Mouse (Mus musculus) neural tube, embryonic 15.5 days (tissue): Measurements from ENCODE around the gene Serpinb1c. TPM values are rescaled to one million over a fixed set of nuclear protein-coding genes. Genes with fewer than 3 reads are reported as not detected.

ENCODE experiments used
- ATAC-seq: fragments of 200-750 bp; cut with Nextera tagmentation; 2 replicates; pipeline ENCODE4 v1.8.0; 2017; ENCODE audit warnings: mild to moderate bottlenecking, moderate TSS enrichment, moderate library complexity; ENCODE audit not compliant: low FRiP score
- H3K27ac ChIP-seq: fragments of 300-500 bp; sonication (generic); replicated peaks from 2 replicates; pipeline ENCODE4 v1.5.1; 2015; ENCODE audit warnings: mild to moderate bottlenecking, inconsistent platforms
- H3K27me3 ChIP-seq: fragments of 300-500 bp; sonication (generic); replicated peaks from 2 replicates; pipeline ENCODE4 v1.6.1; 2015; ENCODE audit warnings: inconsistent platforms
- H3K36me3 ChIP-seq: fragments of 300-500 bp; sonication (generic); 2 replicates; pipeline ENCODE4 v1.6.1; 2015; ENCODE audit warnings: inconsistent platforms
- H3K4me1 ChIP-seq: fragments of 300-500 bp; sonication (generic); 2 replicates; pipeline ENCODE4 v1.6.1; 2015; ENCODE audit warnings: inconsistent platforms
- H3K4me2 ChIP-seq: fragments of 300-500 bp; sonication (generic); 2 replicates; pipeline ENCODE4 v1.6.1; 2015; ENCODE audit warnings: inconsistent platforms, mild to moderate bottlenecking, moderate library complexity
- H3K4me3 ChIP-seq: fragments of 300-500 bp; sonication (generic); replicated peaks from 2 replicates; pipeline ENCODE4 v1.5.1; 2015; ENCODE audit warnings: mild to moderate bottlenecking, inconsistent platforms
- H3K9ac ChIP-seq: fragments of 300-500 bp; sonication (generic); replicated peaks from 2 replicates; pipeline ENCODE4 v1.6.1; 2015; ENCODE audit warnings: mild to moderate bottlenecking, inconsistent platforms
- H3K9me3 ChIP-seq: fragments of 300-500 bp; sonication (generic); replicated peaks from 2 replicates; pipeline ENCODE4 v1.6.1; 2016; ENCODE audit warnings: inconsistent platforms
- WGBS: fragments of 180-500 bp; shearing (Covaris S2); methylation state at CpG from one replicate; pipeline ENCODE4 v1.1.7; 2015; ENCODE audit warnings: mixed read lengths; 5-methylcytosine and 5-hydroxymethylcytosine counted together
- polyA plus RNA-seq: library from polyadenylated mRNA; unstranded; fragments of >200 nt; fragmentation: Nextera tagmentation; extraction: Ambion mirVana; gene quantifications from 2 replicates; pipeline ENCODE4 v1.2.1, GENCODE M21; 2015

Gene Serpinb1c
- polyA plus RNA-seq, 1 experiment from 2014 or later: 0.20 TPM

DNA sequence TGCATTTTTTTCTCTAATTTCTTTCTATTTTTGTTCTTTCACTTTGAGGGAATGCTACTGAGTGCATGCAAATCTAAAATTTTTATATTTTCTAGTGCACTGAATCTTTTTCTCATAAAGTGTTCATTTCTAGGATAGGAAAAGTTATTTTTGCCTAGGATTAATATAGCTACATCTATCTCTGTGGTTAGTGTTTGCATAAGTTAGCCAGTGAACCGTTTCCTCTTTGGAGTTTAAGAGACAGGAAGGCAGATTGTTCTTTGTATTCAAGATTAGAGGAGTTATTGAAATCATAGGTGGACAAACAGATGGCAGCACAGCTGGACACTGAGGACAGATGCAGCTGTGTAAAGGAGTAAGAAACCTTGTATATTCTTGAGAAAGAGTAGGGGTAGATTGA is 58.7 kb downstream of the Serpinb1c start:
- ATAC-seq: no peak

DNA sequence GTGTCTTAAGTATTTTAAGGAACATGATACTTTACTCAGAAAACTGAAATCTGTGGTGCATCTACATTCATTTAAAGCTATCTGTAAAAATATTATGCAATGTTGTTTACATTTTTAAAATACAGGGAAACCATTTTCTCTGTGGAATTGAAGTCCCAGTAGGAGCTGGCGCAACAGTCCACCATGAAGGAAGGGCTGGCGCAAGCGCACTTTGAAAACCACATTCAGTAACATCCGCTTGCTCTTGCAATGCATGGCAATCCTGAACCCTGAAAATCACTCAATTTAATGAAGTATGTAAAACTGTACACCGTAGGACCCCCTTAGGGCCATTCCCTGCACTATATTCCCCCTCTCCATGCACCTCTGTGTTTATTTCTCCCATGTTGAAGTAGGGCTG is 63.5 kb downstream of the Serpinb1c start:
- no peaks in the 10 kb centered on the region for H3K36me3 ChIP-seq
- no peak overlapping the region for H3K4me3 ChIP-seq
- H3K4me2 ChIP-seq: no peak overlapping the region
- ATAC-seq: no peak
- no peak overlapping the region for H3K27ac ChIP-seq
- no peaks in the 10 kb centered on the region for H3K9me3 ChIP-seq
- H3K27me3 ChIP-seq: no peaks in the 10 kb centered on the region
- 94% methylated on average over 5 of the region's 5 CpGs for WGBS
- no peak overlapping the region for H3K9ac ChIP-seq
- H3K4me1 ChIP-seq: 0 out of 2 replicates have a peak, but pooled peaks cover 4% of the 10 kb centered on the region

More for the DNA sequence above, 58.7 kb downstream of the Serpinb1c start:
- 53% methylated on average over 1 of the region's 1 CpGs for WGBS
- no peak overlapping the region for H3K9ac ChIP-seq
- no peak overlapping the region for H3K4me3 ChIP-seq
- H3K27me3 ChIP-seq: no peaks in the 10 kb centered on the region
- no peak overlapping the region for H3K4me2 ChIP-seq
- H3K27ac ChIP-seq: no peak overlapping the region
- H3K4me1 ChIP-seq: no peaks in the 10 kb centered on the region
- H3K36me3 ChIP-seq: no peaks in the 10 kb centered on the region
- no peaks in the 10 kb centered on the region for H3K9me3 ChIP-seq

DNA sequence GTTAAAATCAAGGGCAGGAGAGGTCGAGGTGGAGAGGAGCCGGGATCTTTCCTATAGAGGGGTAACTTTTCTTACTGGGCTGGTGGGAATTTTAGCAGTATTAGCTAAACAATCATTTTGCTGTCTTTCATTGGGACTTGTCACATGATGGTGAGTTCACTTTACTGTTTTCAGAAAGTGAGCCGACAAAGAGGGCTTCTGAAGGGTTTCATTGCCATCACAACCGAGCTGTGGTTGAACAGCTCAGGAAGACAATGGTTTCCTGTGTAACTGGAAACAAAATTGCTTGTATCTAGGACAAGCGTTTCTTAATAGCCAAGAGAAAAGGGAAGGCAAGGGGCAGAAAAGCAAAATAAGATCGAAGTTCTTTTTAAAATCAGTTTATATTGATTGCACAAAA is 64.8 kb downstream of the Serpinb1c start:
- H3K27me3 ChIP-seq: no peaks in the 10 kb centered on the region
- no peaks in the 10 kb centered on the region for H3K9me3 ChIP-seq
- H3K27ac ChIP-seq: no peak overlapping the region
- H3K9ac ChIP-seq: no peak overlapping the region
- no peak overlapping the region for H3K4me2 ChIP-seq
- 0 out of 2 replicates have a peak, but pooled peaks cover 4% of the 10 kb centered on the region for H3K4me1 ChIP-seq
- H3K4me3 ChIP-seq: no peak overlapping the region
- 75% methylated on average over 6 of the region's 6 CpGs for WGBS
- no peaks in the 10 kb centered on the region for H3K36me3 ChIP-seq
- no peak for ATAC-seq

DNA sequence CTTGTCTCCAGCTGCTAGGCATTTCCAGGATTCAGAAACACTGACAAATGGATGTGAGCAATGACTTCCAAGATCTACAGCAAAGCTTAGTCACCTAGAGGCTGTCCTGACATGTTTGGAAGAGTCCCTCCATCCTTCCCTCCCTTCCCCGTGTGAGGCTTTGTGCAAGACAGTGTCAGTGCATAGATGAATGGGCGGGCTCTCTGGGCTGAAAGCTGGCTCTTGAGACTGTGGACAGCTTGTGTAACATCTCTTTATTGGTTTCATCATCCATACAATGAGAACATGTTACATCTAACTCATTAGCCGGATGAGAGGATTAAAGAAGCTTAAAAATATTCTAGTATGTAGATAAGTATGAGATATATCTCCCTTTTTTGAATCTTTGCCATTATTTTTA is 65.2 kb downstream of the Serpinb1c start:
- Histone ChIP-seq H3K9ac (no peak overlapping the region), H3K27me3 (no peaks in the 10 kb centered on the region), H3K36me3 (no peaks in the 10 kb centered on the region), H3K4me1 (0 out of 2 replicates have a peak, but pooled peaks cover 4% of the 10 kb centered on the region), H3K27ac (no peak overlapping the region), H3K4me2 (no peak overlapping the region), H3K4me3 (no peak overlapping the region), H3K9me3 (no peaks in the 10 kb centered on the region)
- WGBS: 75% methylated on average over 3 of the region's 3 CpGs
- no peak for ATAC-seq

DNA sequence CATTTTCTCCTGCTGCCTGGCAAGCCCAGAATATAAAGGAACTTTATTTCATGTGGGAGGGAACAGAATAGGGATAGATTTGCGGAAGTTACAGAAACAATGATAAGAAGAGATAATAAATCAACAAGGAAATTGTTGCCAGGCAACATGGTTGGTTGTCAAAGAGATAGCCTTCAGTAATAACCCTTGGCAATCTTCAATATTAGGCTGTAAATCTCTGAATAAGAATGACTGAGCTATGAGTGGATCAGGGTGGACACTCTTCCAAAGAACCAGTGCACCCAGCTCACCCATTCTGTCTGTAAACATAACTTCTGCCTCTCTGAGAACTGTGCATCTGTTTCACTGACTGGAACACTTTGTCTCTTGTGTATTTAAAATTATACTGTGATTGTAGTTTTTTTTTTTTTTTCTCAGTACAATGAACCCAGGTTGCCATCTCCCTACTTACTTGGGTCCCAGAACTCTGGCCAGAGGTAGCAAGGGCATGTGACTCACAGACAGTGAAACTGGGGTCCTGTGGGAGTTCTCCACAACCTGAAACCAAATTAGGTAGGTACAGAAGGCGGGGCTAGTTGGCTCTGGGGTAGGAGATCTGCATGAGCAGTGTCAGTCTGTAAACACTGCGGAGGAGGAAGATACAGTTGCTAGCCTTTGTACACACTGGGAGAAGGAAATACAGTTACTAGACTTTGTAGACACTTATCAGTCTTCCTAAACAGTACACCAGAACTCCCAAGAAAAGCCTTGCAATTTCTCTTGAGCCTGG is 66.3 kb downstream of the Serpinb1c start:
- no peak for ATAC-seq
- 76% methylated on average over 3 of the region's 3 CpGs for WGBS
- Histone ChIP-seq H3K9ac (no peak overlapping the region), H3K9me3 (no peaks in the 10 kb centered on the region), H3K27ac (no peak overlapping the region), H3K4me3 (no peak overlapping the region), H3K36me3 (no peaks in the 10 kb centered on the region), H3K4me1 (0 out of 2 replicates have a peak, but pooled peaks cover 4% of the 10 kb centered on the region), H3K4me2 (no peak overlapping the region), H3K27me3 (no peaks in the 10 kb centered on the region)

Other genes with a start within 250 kb of the Serpinb1c start
- gene Mylk4, start 114.3 kb downstream of the Serpinb1c start, polyA plus RNA-seq: 0.40 and 0.52 TPM in 2 replicates
- 35.8 and 42.8 TPM in 2 replicates for gene Wrnip1, start 96.2 kb downstream of the Serpinb1c start, polyA plus RNA-seq
- gene D930007J09Rik, start 95.4 kb downstream of the Serpinb1c start, polyA plus RNA-seq: not detected in 2 replicates
- gene Serpinb1a, start 47.0 kb downstream of the Serpinb1c start, polyA plus RNA-seq: 3.3 and 18.5 TPM in 2 replicates
- gene Serpinb6b, start 67.0 kb upstream of the Serpinb1c start, polyA plus RNA-seq: 1.4 and 4.0 TPM in 2 replicates
- gene Serpinb9, start 105.0 kb upstream of the Serpinb1c start, polyA plus RNA-seq: 2.0 and 4.3 TPM in 2 replicates
- gene Serpinb9b, start 129.2 kb upstream of the Serpinb1c start, polyA plus RNA-seq: 0.32 and 0.50 TPM in 2 replicates
- gene Serpinb1b, start 180.4 kb upstream of the Serpinb1c start, polyA plus RNA-seq: 37.2 and 42.1 TPM in 2 replicates